Mouse (Mus musculus): ENCODE results near the gene Klhl23.

Gene Klhl23

GRCm38 (mm10) chr2:69837244-69837967, 15.7 kb downstream of the Klhl23 start:
- no peak for DNase-seq

GRCm38 (mm10) chr2:69837996-69838395, 16.3 kb downstream of the Klhl23 start:
- no peak for DNase-seq

GRCm38 (mm10) chr2:69838707-69839106, 17.0 kb downstream of the Klhl23 start:
- no peak for DNase-seq

- no peak for DNase-seq
Observed at GRCm38 (mm10) chr2:69840261-69840660, 18.5 kb downstream of the Klhl23 start.

GRCm38 (mm10) chr2:69849215-69849614, 27.5 kb downstream of the Klhl23 start:
- DNase-seq: no peak

GRCm38 (mm10) chr2:69851427-69852058, 29.8 kb downstream of the Klhl23 start:
- no peak for DNase-seq

GRCm38 (mm10) chr2:69856392-69856791, 34.6 kb downstream of the Klhl23 start:
- DNase-seq: peak; percentile 37 to 54

GRCm38 (mm10) chr2:69857882-69858281, 36.1 kb downstream of the Klhl23 start:
- DNase-seq: no peak

GRCm38 (mm10) chr2:69860972-69861452, 39.3 kb downstream of the Klhl23 start:
- DNase-seq: peak; percentile 48 to 58

- DNase-seq: peak; percentile 93 to 95
Observed at GRCm38 (mm10) chr2:69861485-69862091, 39.8 kb downstream of the Klhl23 start, which contains the start of gene Ssb. Ssb (plus strand) TSS chr2:69861562.

- DNase-seq: no peak
Observed at GRCm38 (mm10) chr2:69862117-69862657, 40.4 kb downstream of the Klhl23 start.

- DNase-seq: no peak
Observed at GRCm38 (mm10) chr2:69883990-69884391, 62.2 kb downstream of the Klhl23 start.

GRCm38 (mm10) chr2:69884581-69884980, 62.8 kb downstream of the Klhl23 start:
- no peak for DNase-seq

GRCm38 (mm10) chr2:69885050-69885449, 63.3 kb downstream of the Klhl23 start:
- no peak for DNase-seq

- peak; percentile 88 for DNase-seq
Observed at GRCm38 (mm10) chr2:69885451-69886305, 63.9 kb downstream of the Klhl23 start, which contains the start of gene Mettl5. Mettl5 (minus strand) TSS chr2:69885615.

Data from lung, adult 18-20 months (tissue).